Mouse (Mus musculus) kidney, embryonic 14.5 days (tissue): ENCODE results near the gene Pigh. TPM values are rescaled to one million over a fixed set of nuclear protein-coding genes. Genes with fewer than 3 reads are reported as not detected.
A peak's percentile ranks its signal among the peaks of the same experiment; 100 is the strongest.

Source experiments
- ATAC-seq: fragments of 200-750 bp; cut with Nextera tagmentation; 2 replicates; pipeline ENCODE4 v1.8.0; 2017; ENCODE audit warnings: moderate number of reproducible peaks, mild to moderate bottlenecking, moderate TSS enrichment, moderate library complexity; ENCODE audit not compliant: low FRiP score, low TSS enrichment
- H3K27ac ChIP-seq: fragments of 300-500 bp; sonication (generic); 2 replicates; pipeline ENCODE4 v1.5.1; 2014; ENCODE audit warnings: low read depth, mild to moderate bottlenecking, low read length, moderate library complexity, mixed read lengths
- H3K27me3 ChIP-seq: fragments of 300-500 bp; sonication (generic); 2 replicates; pipeline ENCODE4 v1.6.1; 2014; ENCODE audit warnings: mild to moderate bottlenecking, low read length; ENCODE audit not compliant: control insufficient read depth, insufficient read depth
- H3K36me3 ChIP-seq: fragments of 300-500 bp; sonication (generic); 2 replicates; pipeline ENCODE4 v1.6.1; 2014; ENCODE audit warnings: low read length, mixed read lengths; ENCODE audit not compliant: control insufficient read depth, insufficient read depth
- H3K4me1 ChIP-seq: fragments of 300-500 bp; sonication (generic); 2 replicates; pipeline ENCODE4 v1.6.1; 2014; ENCODE audit warnings: low read length, mixed read lengths; ENCODE audit not compliant: control insufficient read depth, insufficient read depth
- H3K4me2 ChIP-seq: fragments of 300-500 bp; sonication (generic); replicated peaks from 2 replicates; pipeline ENCODE4 v1.6.1; 2014; ENCODE audit warnings: low read depth, mild to moderate bottlenecking, low read length
- H3K4me3 ChIP-seq: fragments of 300-500 bp; sonication (generic); 2 replicates; pipeline ENCODE4 v1.5.1; 2014; ENCODE audit warnings: mild to moderate bottlenecking, low read length
- H3K9ac ChIP-seq: fragments of 300-500 bp; sonication (generic); 2 replicates; pipeline ENCODE4 v1.6.1; 2014; ENCODE audit warnings: low read depth, mild to moderate bottlenecking, low read length, moderate library complexity
- H3K9me3 ChIP-seq: fragments of 300-500 bp; sonication (generic); 2 replicates; pipeline ENCODE4 v1.6.1; 2016; ENCODE audit warnings: low read length; ENCODE audit not compliant: control insufficient read depth
- WGBS: fragments of 180-500 bp; shearing (Covaris S2); extraction: QIAGEN DNeasy Blood & Tissue Kit; methylation state at CpG from one replicate; pipeline ENCODE4 v1.1.7; 2014; 5-methylcytosine and 5-hydroxymethylcytosine counted together
- polyA plus RNA-seq: library from polyadenylated mRNA; unstranded; fragments of >200 nt; fragmentation: Nextera tagmentation; extraction: Ambion mirVana; gene quantifications from 2 replicates; pipeline ENCODE4 v1.2.1, GENCODE M21; 2014

Gene Pigh
- polyA plus RNA-seq, 1 experiment from 2014 or later, result 36.4 TPM

DNA sequence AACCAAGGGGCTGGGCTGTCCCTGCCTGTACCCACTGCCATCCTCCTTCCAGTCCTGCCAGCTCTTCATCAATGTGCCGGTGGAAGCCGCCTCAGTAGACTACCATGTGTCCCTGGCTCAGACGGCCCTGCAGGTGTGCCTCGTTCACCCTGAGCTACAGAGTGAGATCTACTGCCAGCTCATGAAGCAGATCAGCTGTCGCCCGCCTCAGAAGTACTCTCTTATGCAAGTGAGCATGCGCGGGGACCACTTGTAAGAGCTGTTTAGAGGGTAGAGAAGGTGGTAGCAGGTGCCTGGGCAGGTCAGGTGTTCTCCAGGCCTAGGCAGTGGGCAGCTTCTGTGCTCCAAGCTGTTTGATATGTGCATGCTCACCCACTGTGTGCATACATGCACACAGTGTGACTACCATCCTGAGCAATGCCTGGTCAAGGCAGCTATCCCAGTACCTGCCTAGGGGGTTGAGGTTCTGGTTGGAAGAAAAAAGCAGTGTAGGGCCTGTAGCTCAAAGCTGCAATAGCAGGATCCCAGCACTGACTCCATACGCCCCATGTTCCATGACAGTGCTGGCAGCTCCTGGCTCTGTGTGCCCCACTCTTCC is 18.6 kb downstream of the Pigh start:
- peaks cover 37% of the 10 kb centered on the region for H3K36me3 ChIP-seq
- no peaks in the 10 kb centered on the region for H3K4me1 ChIP-seq

DNA sequence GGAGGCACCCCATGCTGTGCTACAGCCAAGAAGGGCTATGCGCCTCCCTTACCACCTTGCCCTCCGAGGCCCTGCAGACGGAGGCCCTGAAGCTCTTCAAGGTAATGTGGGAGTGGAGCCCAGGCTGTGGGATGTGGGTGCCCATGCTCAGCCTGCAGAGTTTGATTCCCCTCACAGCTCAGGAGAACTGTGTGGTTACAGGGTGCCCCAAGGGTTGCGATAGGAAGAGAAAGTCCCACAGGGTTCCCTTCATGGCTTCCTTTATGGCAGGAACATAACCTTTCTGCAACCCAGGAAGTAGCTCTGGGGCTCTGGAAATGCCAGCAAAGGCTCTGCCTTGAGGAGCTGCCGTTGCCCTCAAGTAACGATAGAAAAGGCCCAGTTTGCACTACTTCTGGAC is 19.5 kb downstream of the Pigh start:
- no peaks in the 10 kb centered on the region for H3K9me3 ChIP-seq
- H3K9ac ChIP-seq, result no peak overlapping the region
- 79% methylated on average over 6 of the region's 6 CpGs for WGBS
- peaks cover 28% of the 10 kb centered on the region for H3K36me3 ChIP-seq
- H3K27me3 ChIP-seq, result no peaks in the 10 kb centered on the region
- ATAC-seq, result no peak
- no peaks in the 10 kb centered on the region for H3K4me1 ChIP-seq
- peak overlapping the region; percentile 9; the same call in 1 of the 2 replicates for H3K27ac ChIP-seq
- no peak overlapping the region for H3K4me2 ChIP-seq
- H3K4me3 ChIP-seq, result no peak overlapping the region

More for the DNA sequence above, 18.6 kb downstream of the Pigh start:
- Histone ChIP-seq H3K9me3 (no peaks in the 10 kb centered on the region), H3K9ac (no peak overlapping the region), H3K4me2 (no peak overlapping the region), H3K27me3 (no peaks in the 10 kb centered on the region), H3K4me3 (no peak overlapping the region), H3K27ac (no peak overlapping the region)
- no peak for ATAC-seq
- WGBS, result 85% methylated on average over 9 of the region's 9 CpGs

DNA sequence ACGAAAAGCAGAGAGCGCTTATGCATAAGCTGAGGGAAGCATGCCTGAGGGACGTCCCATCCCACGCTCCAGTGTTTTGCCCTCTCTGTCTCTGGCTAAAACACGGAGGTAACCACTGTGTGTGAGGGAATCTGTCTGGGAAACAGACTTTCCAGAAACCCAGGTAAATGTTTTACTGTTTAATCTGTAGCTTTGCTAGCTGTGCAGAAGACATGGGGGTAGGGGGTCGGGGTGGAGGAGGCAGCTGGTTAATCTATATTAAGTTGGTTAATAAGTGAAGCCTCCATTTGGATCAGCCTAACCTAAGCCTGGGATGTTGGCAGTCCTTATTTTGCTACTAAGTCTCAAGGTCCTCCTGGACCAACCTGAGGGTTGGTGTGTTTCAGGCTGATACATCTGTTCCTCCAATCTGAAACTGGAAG is 20.3 kb downstream of the Pigh start:
- Histone ChIP-seq H3K4me3 (no peak overlapping the region), H3K4me2 (no peak overlapping the region), H3K36me3 (peaks cover 22% of the 10 kb centered on the region), H3K4me1 (no peaks in the 10 kb centered on the region), H3K27me3 (no peaks in the 10 kb centered on the region), H3K27ac (peak overlapping the region; percentile 56; the same call in 1 of the 2 replicates), H3K9me3 (no peaks in the 10 kb centered on the region), H3K9ac (no peak overlapping the region)
- peak; percentile 66; the same call in 1 of the 2 replicates for ATAC-seq
- WGBS, result 80% methylated on average over 6 of the region's 6 CpGs

DNA sequence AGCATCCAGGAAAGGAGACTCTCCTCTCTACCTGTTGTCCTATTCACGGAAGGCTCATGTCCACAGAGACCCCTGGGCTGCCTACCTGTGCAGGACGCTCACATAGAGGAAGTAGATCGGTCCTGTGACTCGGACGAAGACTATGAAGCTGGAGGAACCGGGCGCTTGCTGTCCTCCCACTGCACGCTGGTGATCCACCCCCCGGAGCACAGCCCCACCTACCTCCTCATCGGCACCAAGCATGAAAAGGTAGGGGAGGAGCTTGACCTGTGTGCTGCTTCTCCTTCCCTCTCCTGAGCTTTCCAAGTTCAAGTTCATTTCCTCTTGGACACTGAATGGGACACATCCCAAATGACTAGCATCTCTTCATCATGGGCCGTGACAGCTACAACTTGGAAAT is 21.1 kb downstream of the Pigh start:
- Histone ChIP-seq H3K4me2 (no peak overlapping the region), H3K27ac (no peak overlapping the region), H3K4me1 (no peaks in the 10 kb centered on the region), H3K9ac (no peak overlapping the region), H3K27me3 (no peaks in the 10 kb centered on the region), H3K4me3 (no peak overlapping the region), H3K36me3 (peaks cover 28% of the 10 kb centered on the region), H3K9me3 (no peaks in the 10 kb centered on the region)
- 0 out of 2 replicates have a peak, but pooled peaks have one; percentile 12 for ATAC-seq
- WGBS, result 84% methylated on average over 11 of the region's 11 CpGs

DNA sequence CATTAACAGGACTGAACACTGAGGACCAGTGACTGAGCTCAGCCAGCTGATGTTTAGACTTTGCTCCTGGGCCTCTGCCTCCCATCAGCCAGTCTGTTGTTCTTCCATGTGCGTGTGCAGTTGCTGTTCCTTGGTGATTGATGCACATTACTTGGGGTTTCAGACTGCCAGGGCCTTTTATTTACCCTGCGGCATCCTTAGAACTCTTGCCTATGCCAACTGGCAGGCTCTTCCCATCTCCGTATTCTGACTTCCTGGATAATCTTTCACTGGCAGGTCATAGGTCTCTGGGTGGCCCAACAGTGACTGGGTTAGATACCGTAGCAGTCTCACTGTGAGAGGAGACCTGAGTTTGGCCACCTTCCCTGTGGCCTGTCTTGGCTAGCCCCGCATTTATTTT is 21.9 kb downstream of the Pigh start:
- no peak for ATAC-seq
- H3K27ac ChIP-seq, result no peak overlapping the region
- H3K36me3 ChIP-seq, result peaks cover 25% of the 10 kb centered on the region

DNA sequence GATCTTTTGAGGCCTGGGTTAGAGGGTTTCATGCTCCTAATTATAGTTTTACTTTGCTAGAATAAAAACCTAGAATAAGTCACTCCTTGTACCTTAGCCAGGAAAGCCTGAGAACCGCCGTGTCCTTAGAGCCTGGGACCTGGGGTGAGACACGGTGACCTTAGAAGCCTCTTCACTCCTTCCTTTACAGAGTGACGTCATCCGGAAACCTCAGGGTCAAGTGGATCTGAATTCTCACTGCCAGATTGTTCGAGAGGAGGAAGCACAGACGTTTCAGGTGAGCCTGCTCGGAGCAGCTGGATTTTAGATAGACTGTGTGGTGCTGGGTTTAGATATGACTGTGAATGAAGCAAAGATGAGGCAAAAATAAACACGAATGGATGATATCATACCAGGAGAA is 23.0 kb downstream of the Pigh start:
- H3K9ac ChIP-seq, result no peak overlapping the region
- H3K4me2 ChIP-seq, result no peak overlapping the region
- no peaks in the 10 kb centered on the region for H3K27me3 ChIP-seq
- no peaks in the 10 kb centered on the region for H3K4me1 ChIP-seq
- ATAC-seq, result no peak
- no peaks in the 10 kb centered on the region for H3K9me3 ChIP-seq
- peaks cover 24% of the 10 kb centered on the region for H3K36me3 ChIP-seq
- H3K27ac ChIP-seq, result no peak overlapping the region
- 80% methylated on average over 9 of the region's 9 CpGs for WGBS
- no peak overlapping the region for H3K4me3 ChIP-seq

More for the DNA sequence above, 21.9 kb downstream of the Pigh start:
- no peak overlapping the region for H3K9ac ChIP-seq
- H3K4me3 ChIP-seq, result no peak overlapping the region
- no peaks in the 10 kb centered on the region for H3K9me3 ChIP-seq
- WGBS, result 76% methylated on average over 5 of the region's 5 CpGs
- H3K27me3 ChIP-seq, result no peaks in the 10 kb centered on the region
- H3K4me2 ChIP-seq, result no peak overlapping the region
- no peaks in the 10 kb centered on the region for H3K4me1 ChIP-seq

DNA sequence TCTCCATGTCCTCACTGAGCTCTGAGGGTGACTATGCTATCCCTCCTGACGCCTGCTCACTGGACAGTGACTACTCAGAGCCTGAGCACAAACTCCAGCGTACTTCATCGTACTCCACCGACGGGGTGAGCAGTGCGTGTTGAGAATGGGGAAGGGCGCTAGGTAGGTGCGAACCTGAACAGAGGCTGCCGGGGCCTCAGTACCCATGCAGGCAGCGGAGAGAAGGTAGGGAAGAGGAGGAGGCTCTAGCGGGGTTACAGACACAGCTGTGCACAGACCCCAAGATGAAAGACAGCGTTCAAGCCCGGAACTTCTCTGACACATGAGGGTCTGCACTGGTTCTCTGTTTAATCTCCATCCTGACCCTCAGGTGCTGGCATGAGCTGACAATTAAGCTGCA is 25.0 kb downstream of the Pigh start:
- Histone ChIP-seq H3K4me3 (no peak overlapping the region), H3K9me3 (no peaks in the 10 kb centered on the region), H3K27me3 (no peaks in the 10 kb centered on the region), H3K36me3 (peaks cover 18% of the 10 kb centered on the region; the same call in 1 of the 2 replicates), H3K4me2 (no peak overlapping the region), H3K4me1 (no peaks in the 10 kb centered on the region), H3K9ac (no peak overlapping the region), H3K27ac (no peak overlapping the region)
- no peak for ATAC-seq
- 84% methylated on average over 13 of the region's 13 CpGs for WGBS

DNA sequence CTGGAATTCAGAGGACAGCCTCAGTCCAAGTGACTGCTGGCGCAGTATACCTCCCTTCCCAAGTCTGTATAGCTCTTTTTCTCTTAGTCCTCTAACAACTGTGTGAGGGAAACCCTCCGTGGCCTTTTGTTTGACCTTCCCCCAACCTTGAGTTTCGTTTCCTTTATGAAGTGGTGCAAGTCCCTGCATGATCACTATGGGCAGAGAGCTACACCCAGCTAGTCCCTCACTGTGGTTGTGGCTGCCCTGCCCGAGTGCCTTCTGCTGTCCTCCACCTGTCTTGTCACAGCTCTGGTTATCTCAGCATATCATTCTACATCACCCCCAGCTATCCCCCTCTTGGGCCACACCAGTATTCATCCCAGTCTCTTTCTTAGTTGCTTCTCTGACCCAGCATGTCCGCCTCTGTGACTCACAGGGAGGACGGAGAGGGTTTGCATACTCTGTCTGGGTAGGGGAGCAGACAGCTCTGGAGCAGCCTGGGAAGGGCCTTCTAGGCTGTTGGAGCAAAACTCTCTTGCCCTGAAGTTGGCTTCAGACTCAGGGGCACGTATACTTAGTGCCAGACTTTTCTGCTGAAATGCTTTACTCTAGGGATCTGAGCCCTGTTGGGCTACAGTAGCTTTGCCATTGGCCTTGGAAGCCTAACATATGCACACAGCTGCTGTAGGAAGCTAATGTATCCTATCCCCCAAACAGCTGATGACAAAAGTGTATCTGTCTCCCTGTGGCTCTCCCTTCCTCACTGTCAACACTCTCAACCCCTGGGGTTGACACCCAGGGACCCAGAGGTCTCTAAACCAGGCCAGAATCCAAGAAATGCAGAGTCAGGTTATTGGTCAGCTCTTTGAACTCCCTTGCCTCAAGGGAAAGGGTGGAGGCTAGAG is 28.4 kb downstream of the Pigh start:
- no peaks in the 10 kb centered on the region for H3K4me1 ChIP-seq
- no peak overlapping the region for H3K9ac ChIP-seq
- WGBS, result 78% methylated on average over 7 of the region's 7 CpGs
- H3K9me3 ChIP-seq, result no peaks in the 10 kb centered on the region
- no peak overlapping the region for H3K4me2 ChIP-seq
- H3K27ac ChIP-seq, result no peak overlapping the region
- ATAC-seq, result no peak
- peaks cover 8% of the 10 kb centered on the region; the same call in 1 of the 2 replicates for H3K36me3 ChIP-seq
- no peaks in the 10 kb centered on the region for H3K27me3 ChIP-seq
- H3K4me3 ChIP-seq, result no peak overlapping the region

DNA sequence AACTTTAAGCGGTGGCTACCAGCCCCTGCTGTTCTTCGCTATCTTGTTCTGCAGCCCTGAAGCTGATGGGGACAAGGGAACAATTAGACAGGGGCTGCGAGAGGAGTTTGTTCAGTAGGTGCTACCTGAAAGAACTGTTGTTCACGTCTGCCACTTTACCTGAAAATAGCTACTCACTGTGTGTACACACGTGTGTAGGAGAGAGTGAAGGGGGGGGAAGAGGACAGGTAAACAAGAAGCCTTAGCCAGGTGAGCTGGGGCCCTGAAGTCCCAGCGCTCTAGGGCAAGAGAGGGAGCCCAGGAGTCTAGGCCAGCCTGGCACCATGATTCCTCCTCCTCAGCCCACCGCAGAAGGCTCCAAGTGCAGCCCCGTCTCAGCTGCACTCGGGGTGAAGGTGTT is 29.3 kb downstream of the Pigh start:
- WGBS, result 94% methylated on average over 9 of the region's 9 CpGs

More for the DNA sequence above, 29.3 kb downstream of the Pigh start:
- no peaks in the 10 kb centered on the region for H3K27me3 ChIP-seq
- H3K27ac ChIP-seq, result no peak overlapping the region
- H3K36me3 ChIP-seq, result peaks cover 12% of the 10 kb centered on the region; the same call in 1 of the 2 replicates
- ATAC-seq, result no peak
- H3K4me2 ChIP-seq, result no peak overlapping the region
- H3K9me3 ChIP-seq, result no peaks in the 10 kb centered on the region
- H3K4me3 ChIP-seq, result no peak overlapping the region
- H3K4me1 ChIP-seq, result no peaks in the 10 kb centered on the region
- no peak overlapping the region for H3K9ac ChIP-seq
